Mouse (Mus musculus) WW6 (cell line): Measurements from ENCODE around the gene Crybg3.
"Not testable (repeated sequence)": the region's sequence is repeated elsewhere in the genome, so short reads cannot be mapped to it uniquely, and the experiment has no call there.

Source experiments
- DNase-seq: peaks from one replicate; pipeline ENCODE4 v3.0.0-alpha.2; 2013; ENCODE audit warnings: low read depth, low spot score

Crybg3 gene

DNA sequence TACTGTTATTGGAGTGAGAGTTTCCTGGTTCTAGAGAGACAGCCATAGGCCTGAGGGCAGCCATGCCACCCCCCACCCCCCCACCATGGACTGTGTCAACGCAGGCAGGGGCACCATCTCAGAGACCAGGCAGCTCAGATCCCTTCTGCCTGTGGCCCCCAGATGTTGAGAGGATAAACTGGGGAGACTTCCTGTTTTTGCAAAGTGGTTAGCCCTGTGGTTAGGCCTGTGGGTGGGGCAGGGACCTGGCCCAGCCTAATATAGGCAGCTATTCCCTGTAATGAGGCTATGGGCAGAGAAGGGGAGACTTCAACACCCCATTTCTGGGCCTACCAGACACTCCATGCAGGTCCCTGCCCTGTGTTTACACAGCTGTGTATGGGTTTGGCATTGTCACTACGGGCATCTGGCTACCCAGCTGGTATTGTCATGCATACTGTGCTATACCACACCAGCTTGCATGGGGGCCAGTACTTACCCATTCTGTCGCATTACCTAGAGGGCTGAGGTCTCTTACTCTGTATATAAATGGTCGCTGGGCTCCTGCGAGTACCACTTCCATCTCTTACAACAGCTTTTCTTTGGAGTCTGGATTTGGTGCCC, 141.4 kb downstream of the Crybg3 start:
- not testable (repeated sequence) for DNase-seq

DNA sequence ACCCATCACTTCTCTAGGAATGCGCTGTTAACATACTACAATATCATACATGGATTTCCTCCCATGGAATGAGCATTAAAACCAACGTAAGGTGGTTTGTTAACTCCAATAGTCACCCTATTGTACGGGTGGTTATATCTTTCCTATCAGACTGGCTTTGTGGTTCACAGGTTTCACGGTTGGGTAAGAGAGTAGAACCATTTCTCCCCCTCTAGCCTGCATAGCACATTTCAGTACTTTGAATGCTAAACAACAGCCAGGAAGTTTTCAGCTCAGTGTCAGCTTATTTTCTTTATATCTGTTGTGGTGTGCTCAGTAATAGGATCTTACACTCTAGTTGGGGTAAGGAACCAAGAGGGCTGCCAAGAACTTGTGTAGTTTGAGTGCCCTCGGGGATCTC, 149.0 kb downstream of the Crybg3 start:
- DNase-seq, result no peak

DNA sequence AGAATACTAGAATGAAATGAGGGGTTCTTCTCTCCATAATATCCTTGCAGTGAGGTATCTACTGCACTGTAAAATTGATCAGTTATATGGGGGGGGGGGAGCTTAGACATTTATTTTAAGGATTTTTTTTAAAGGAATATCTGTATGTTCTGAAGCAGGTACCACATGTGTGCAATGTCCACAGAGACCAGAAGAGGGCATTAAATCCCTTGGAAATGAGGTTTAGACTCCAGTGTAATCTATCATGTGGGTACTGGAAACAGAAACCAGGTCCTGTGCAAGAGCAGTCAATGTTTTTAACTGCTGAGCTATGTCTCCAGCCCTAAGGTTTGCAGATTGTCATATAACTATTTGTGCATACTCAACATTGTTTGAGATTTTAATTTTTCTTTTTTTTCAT, 151.7 kb downstream of the Crybg3 start:
- DNase-seq, result no peak

DNA sequence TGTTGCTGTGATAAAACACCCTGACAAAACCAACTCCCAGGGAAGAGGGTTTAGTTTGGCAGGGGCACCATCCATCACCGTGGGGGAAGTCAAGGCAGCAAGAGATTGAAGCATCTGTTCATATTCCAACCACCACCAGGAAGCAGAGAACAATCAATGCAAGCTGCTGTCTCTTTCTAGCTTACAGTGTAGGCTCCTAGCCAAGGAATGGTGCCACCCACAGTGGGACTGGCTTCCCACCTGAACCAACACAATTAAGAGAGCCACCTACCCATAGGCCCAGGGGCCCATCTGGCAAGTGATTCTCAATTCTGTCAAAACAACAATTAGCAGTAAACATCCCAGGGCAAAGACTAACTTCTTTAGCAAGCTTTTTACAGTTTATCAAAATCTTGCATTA, 152.6 kb downstream of the Crybg3 start:
- DNase-seq, result no peak

DNA sequence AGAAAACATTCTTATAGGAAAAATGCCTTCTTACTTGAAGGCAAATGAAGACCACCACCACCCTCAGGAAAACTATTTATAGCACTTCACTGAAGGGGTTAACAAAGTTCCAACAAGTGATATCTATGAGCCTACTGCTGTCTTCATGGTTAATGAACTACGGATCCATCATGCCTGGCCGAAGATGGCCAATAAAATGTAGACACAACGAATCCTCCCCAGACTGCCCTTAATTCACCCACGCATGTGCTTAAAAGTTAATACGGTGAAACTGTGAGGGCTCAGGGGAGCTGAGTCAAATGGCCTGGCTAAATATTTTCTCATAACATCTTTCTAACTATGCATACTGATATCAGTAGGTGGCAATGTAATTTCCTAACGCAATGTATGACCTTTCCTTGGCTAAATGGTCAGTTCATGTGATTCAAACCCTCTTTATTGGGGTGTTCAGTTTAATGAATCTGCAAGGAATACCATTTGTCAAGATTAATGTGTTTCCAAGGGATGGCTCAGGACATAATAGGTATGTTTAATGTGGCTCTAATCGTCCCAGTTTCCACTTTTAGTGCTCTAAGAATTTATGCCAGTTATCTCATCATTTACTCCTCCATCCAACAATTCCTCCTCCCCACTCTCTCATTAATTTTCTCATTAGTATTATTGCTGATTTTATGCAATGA, 155.8 kb downstream of the Crybg3 start:
- no peak for DNase-seq
